Mouse (Mus musculus) olfactory bulb, adult 2 months (tissue): ENCODE results near the gene Usf3.

Experiments
- CTCF ChIP-seq: fragments of 200-500 bp; IDR thresholded peaks from 2 replicates; pipeline ENCODE4 v1.5.1; 2012; ENCODE audit warnings: low read depth, mild to moderate bottlenecking, low read length, moderate library complexity; ENCODE audit not compliant: insufficient read depth
- POLR2A ChIP-seq: fragments of 200-500 bp; IDR thresholded peaks from 2 replicates; pipeline ENCODE4 v1.6.1; 2012; ENCODE audit warnings: mild to moderate bottlenecking, low read depth, low read length, moderate library complexity; ENCODE audit not compliant: insufficient read depth

- TF ChIP-seq CTCF, result no peak
- no peak for TF ChIP-seq POLR2A
Measured at GRCm38 (mm10) chr16:44237836-44238235, 64.8 kb downstream of the Usf3 start.
